Mouse (Mus musculus) limb, embryonic 13.5 days (tissue): ENCODE data around the gene Tnik. TPM values are rescaled to one million over a fixed set of nuclear protein-coding genes. Genes with fewer than 3 reads are reported as not detected.

ENCODE experiments used
- ATAC-seq: fragments of 200-750 bp; cut with Nextera tagmentation; 2 replicates; pipeline ENCODE4 v1.8.0; 2017; ENCODE audit warnings: low read depth, moderate number of reproducible peaks, moderate TSS enrichment; ENCODE audit not compliant: low FRiP score
- H3K27ac ChIP-seq: fragments of 300-500 bp; sonication (generic); 2 replicates; pipeline ENCODE4 v1.5.1; 2015; ENCODE audit warnings: inconsistent platforms, mild to moderate bottlenecking, moderate library complexity
- H3K27me3 ChIP-seq: fragments of 300-500 bp; sonication (generic); 2 replicates; pipeline ENCODE4 v1.6.1; 2015; ENCODE audit warnings: mild to moderate bottlenecking, inconsistent platforms
- H3K36me3 ChIP-seq: fragments of 300-500 bp; sonication (generic); 2 replicates; pipeline ENCODE4 v1.6.1; 2015; ENCODE audit warnings: inconsistent platforms, mild to moderate bottlenecking, moderate library complexity
- H3K4me1 ChIP-seq: fragments of 300-500 bp; sonication (generic); 2 replicates; pipeline ENCODE4 v1.6.1; 2015; ENCODE audit warnings: inconsistent platforms
- H3K4me2 ChIP-seq: fragments of 300-500 bp; sonication (generic); replicated peaks from 2 replicates; pipeline ENCODE4 v1.6.1; 2015; ENCODE audit warnings: inconsistent platforms, mild to moderate bottlenecking, moderate library complexity
- H3K4me3 ChIP-seq: fragments of 300-500 bp; sonication (generic); 2 replicates; pipeline ENCODE4 v1.5.1; 2015; ENCODE audit warnings: moderate library complexity, mild to moderate bottlenecking, inconsistent platforms
- H3K9ac ChIP-seq: fragments of 300-500 bp; sonication (generic); 2 replicates; pipeline ENCODE4 v1.6.1; 2015; ENCODE audit warnings: mild to moderate bottlenecking, inconsistent platforms
- H3K9me3 ChIP-seq: fragments of 300-500 bp; sonication (generic); 2 replicates; pipeline ENCODE4 v1.6.1; 2016; ENCODE audit warnings: inconsistent platforms
- WGBS: fragments of 180-500 bp; shearing (Covaris S2); methylation state at CpG from one replicate; pipeline ENCODE4 v1.1.7; 2015; 5-methylcytosine and 5-hydroxymethylcytosine counted together
- polyA plus RNA-seq: library from polyadenylated mRNA; unstranded; fragments of >200 nt; fragmentation: Nextera tagmentation; extraction: Ambion mirVana; gene quantifications from 2 replicates; pipeline ENCODE4 v1.2.1, GENCODE M21; 2015

Gene Tnik
- 9.2 and 9.5 TPM in 2 replicates for polyA plus RNA-seq

GRCm38 (mm10) chr3:28263002-28263947 lies at the start of gene Tnik:
Gene Tnik (plus strand): TSS chr3:28263214.
- WGBS, result under 1% methylated on average over 59 of the region's 59 CpGs
- Histone ChIP-seq H3K4me2 (peak within 1 kb of the TSS; percentile 98), H3K4me3 (peak within 1 kb of the TSS; percentile 65), H3K4me1 (peaks cover 15% of the 10 kb centered on the region), H3K27ac (no peak within 1 kb of the TSS), H3K36me3 (no peaks in the 10 kb centered on the region), H3K9ac (peak within 1 kb of the TSS; percentile 69), H3K27me3 (peaks cover 47% of the 10 kb centered on the region), H3K9me3 (no peaks in the 10 kb centered on the region)
- ATAC-seq, result peak; percentile 91

- Histone ChIP-seq H3K4me3 (no peak overlapping the region), H3K36me3 (no peaks in the 10 kb centered on the region), H3K27ac (no peak overlapping the region), H3K4me1 (no peaks in the 10 kb centered on the region), H3K9me3 (no peaks in the 10 kb centered on the region), H3K9ac (no peak overlapping the region), H3K27me3 (no peaks in the 10 kb centered on the region), H3K4me2 (no peak overlapping the region)
- 81% methylated on average over 7 of the region's 7 CpGs for WGBS
- no peak for ATAC-seq
Measured at GRCm38 (mm10) chr3:28214886-28215311, 48.1 kb upstream of the Tnik start.

- no peaks in the 10 kb centered on the region for H3K27me3 ChIP-seq
- WGBS, result 48% methylated on average over 5 of the region's 5 CpGs
- H3K4me2 ChIP-seq, result no peak overlapping the region
- no peaks in the 10 kb centered on the region for H3K9me3 ChIP-seq
- H3K4me1 ChIP-seq, result no peaks in the 10 kb centered on the region
- no peak overlapping the region for H3K9ac ChIP-seq
- no peak overlapping the region for H3K4me3 ChIP-seq
- no peaks in the 10 kb centered on the region for H3K36me3 ChIP-seq
- ATAC-seq, result no peak
- no peak overlapping the region for H3K27ac ChIP-seq
Measured at GRCm38 (mm10) chr3:28217001-28217400, 46.0 kb upstream of the Tnik start.

- Histone ChIP-seq H3K4me3 (no peak overlapping the region), H3K4me2 (no peak overlapping the region)
Measured at GRCm38 (mm10) chr3:28219533-28219932, 43.5 kb upstream of the Tnik start.

GRCm38 (mm10) chr3:28219964-28220363 lies 43.0 kb upstream of the Tnik start:
- H3K27me3 ChIP-seq, result no peaks in the 10 kb centered on the region
- no peaks in the 10 kb centered on the region for H3K9me3 ChIP-seq
- no peak for ATAC-seq
- peaks cover 8% of the 10 kb centered on the region; the same call in 1 of the 2 replicates for H3K4me1 ChIP-seq
- no peaks in the 10 kb centered on the region for H3K36me3 ChIP-seq
- no peak overlapping the region for H3K9ac ChIP-seq
- H3K27ac ChIP-seq, result no peak overlapping the region
- no peak overlapping the region for H3K4me2 ChIP-seq
- no peak overlapping the region for H3K4me3 ChIP-seq
- 68% methylated on average over 3 of the region's 3 CpGs for WGBS

More at GRCm38 (mm10) chr3:28219533-28219932, 43.5 kb upstream of the Tnik start:
- 87% methylated on average over 7 of the region's 7 CpGs for WGBS
- Histone ChIP-seq H3K27ac (no peak overlapping the region), H3K27me3 (no peaks in the 10 kb centered on the region), H3K9ac (no peak overlapping the region), H3K9me3 (no peaks in the 10 kb centered on the region), H3K36me3 (no peaks in the 10 kb centered on the region), H3K4me1 (peaks cover 5% of the 10 kb centered on the region; the same call in 1 of the 2 replicates)
- no peak for ATAC-seq

GRCm38 (mm10) chr3:28224437-28225356 lies 38.3 kb upstream of the Tnik start:
- 64% methylated on average over 15 of the region's 15 CpGs for WGBS
- no peak overlapping the region for H3K27ac ChIP-seq
- peaks cover 11% of the 10 kb centered on the region; the same call in 1 of the 2 replicates for H3K4me1 ChIP-seq
- H3K36me3 ChIP-seq, result no peaks in the 10 kb centered on the region
- no peak overlapping the region for H3K9ac ChIP-seq
- H3K4me2 ChIP-seq, result no peak overlapping the region
- ATAC-seq, result no peak; the same call in 1 of the 2 replicates
- no peak overlapping the region for H3K4me3 ChIP-seq
- H3K9me3 ChIP-seq, result no peaks in the 10 kb centered on the region
- no peaks in the 10 kb centered on the region for H3K27me3 ChIP-seq

- Histone ChIP-seq H3K4me3 (no peak overlapping the region), H3K27ac (no peak overlapping the region), H3K9ac (no peak overlapping the region), H3K27me3 (no peaks in the 10 kb centered on the region), H3K36me3 (no peaks in the 10 kb centered on the region), H3K9me3 (no peaks in the 10 kb centered on the region), H3K4me1 (peaks cover 11% of the 10 kb centered on the region; the same call in 1 of the 2 replicates), H3K4me2 (no peak overlapping the region)
- no peak for ATAC-seq
- 80% methylated on average over 9 of the region's 9 CpGs for WGBS
Measured at GRCm38 (mm10) chr3:28225357-28225905, 37.6 kb upstream of the Tnik start.

GRCm38 (mm10) chr3:28226181-28226580 lies 36.8 kb upstream of the Tnik start:
- no peak for ATAC-seq
- Histone ChIP-seq H3K27me3 (no peaks in the 10 kb centered on the region), H3K4me3 (no peak overlapping the region), H3K36me3 (no peaks in the 10 kb centered on the region), H3K27ac (no peak overlapping the region), H3K9ac (no peak overlapping the region), H3K9me3 (no peaks in the 10 kb centered on the region), H3K4me1 (peaks cover 11% of the 10 kb centered on the region; the same call in 1 of the 2 replicates), H3K4me2 (no peak overlapping the region)
- WGBS, result 95% methylated on average over 19 of the region's 19 CpGs

GRCm38 (mm10) chr3:28228930-28229329 lies 34.1 kb upstream of the Tnik start:
- Histone ChIP-seq H3K4me2 (no peak overlapping the region), H3K9ac (no peak overlapping the region), H3K27me3 (no peaks in the 10 kb centered on the region), H3K4me3 (no peak overlapping the region), H3K36me3 (no peaks in the 10 kb centered on the region), H3K9me3 (no peaks in the 10 kb centered on the region), H3K27ac (no peak overlapping the region), H3K4me1 (peaks cover 11% of the 10 kb centered on the region; the same call in 1 of the 2 replicates)
- peak; percentile 67 for ATAC-seq
- 54% methylated on average over 4 of the region's 4 CpGs for WGBS

GRCm38 (mm10) chr3:28229503-28229902 lies 33.5 kb upstream of the Tnik start:
- ATAC-seq, result no peak

GRCm38 (mm10) chr3:28232885-28233284 lies 30.1 kb upstream of the Tnik start:
- H3K27ac ChIP-seq, result no peak overlapping the region
- ATAC-seq, result no peak
- no peak overlapping the region for H3K4me3 ChIP-seq
- H3K4me1 ChIP-seq, result no peaks in the 10 kb centered on the region
- no peaks in the 10 kb centered on the region for H3K36me3 ChIP-seq
- H3K4me2 ChIP-seq, result no peak overlapping the region
- H3K9me3 ChIP-seq, result no peaks in the 10 kb centered on the region
- WGBS, result 94% methylated on average over 4 of the region's 4 CpGs
- H3K27me3 ChIP-seq, result no peaks in the 10 kb centered on the region
- H3K9ac ChIP-seq, result no peak overlapping the region

More at GRCm38 (mm10) chr3:28229503-28229902, 33.5 kb upstream of the Tnik start:
- Histone ChIP-seq H3K4me2 (no peak overlapping the region), H3K4me1 (peaks cover 6% of the 10 kb centered on the region; the same call in 1 of the 2 replicates), H3K9me3 (no peaks in the 10 kb centered on the region), H3K27me3 (no peaks in the 10 kb centered on the region), H3K27ac (no peak overlapping the region), H3K4me3 (no peak overlapping the region), H3K36me3 (no peaks in the 10 kb centered on the region), H3K9ac (no peak overlapping the region)
- 80% methylated on average over 2 of the region's 2 CpGs for WGBS
